Mouse (Mus musculus): Measurements from ENCODE around the gene Cdh5. TPM values are rescaled to one million over a fixed set of nuclear protein-coding genes. Genes with fewer than 3 reads are reported as not detected.
A peak's percentile ranks its signal among the peaks of the same experiment; 100 is the strongest.

Cdh5 gene
- polyA plus RNA-seq, 1 experiment from 2014 or later: 19.8 TPM

GRCm38 (mm10) chr8:104137636-104138035 lies 36.2 kb downstream of the Cdh5 start:
- H3K4me3 ChIP-seq (ENCODE audit: low read depth, low read length): no peak overlapping the region
- no peak for ATAC-seq (ENCODE audit: insufficient read depth, low FRiP score, low TSS enrichment)
- DNase-seq (ENCODE audit: low spot score): no peak
- no peaks in the 10 kb centered on the region for H3K9me3 ChIP-seq (ENCODE audit: control insufficient read depth, low read length)
- 85% methylated on average over 5 of the region's 5 CpGs for WGBS
- no peak overlapping the region for H3K9ac ChIP-seq (ENCODE audit: low read length)
- no peaks in the 10 kb centered on the region for H3K4me1 ChIP-seq (ENCODE audit: control insufficient read depth, insufficient read depth, low read length)
- no peaks in the 10 kb centered on the region for H3K36me3 ChIP-seq (ENCODE audit: control insufficient read depth, insufficient read depth, low read length)
- no peaks in the 10 kb centered on the region for H3K27me3 ChIP-seq (ENCODE audit: control insufficient read depth, insufficient read depth, low read length)
- no peak overlapping the region for H3K4me2 ChIP-seq (ENCODE audit: low read depth)
- H3K27ac ChIP-seq (ENCODE audit: low read depth, low read length): no peak overlapping the region

GRCm38 (mm10) chr8:104140611-104141010 lies 39.2 kb downstream of the Cdh5 start:
- no peak overlapping the region for H3K27ac ChIP-seq (ENCODE audit: low read depth, low read length)
- ATAC-seq (ENCODE audit: insufficient read depth, low FRiP score, low TSS enrichment) (no peak), DNase-seq (ENCODE audit: low spot score) (no peak)
- no peaks in the 10 kb centered on the region for H3K27me3 ChIP-seq (ENCODE audit: control insufficient read depth, insufficient read depth, low read length)
- H3K36me3 ChIP-seq (ENCODE audit: control insufficient read depth, insufficient read depth, low read length): no peaks in the 10 kb centered on the region
- WGBS: 92% methylated on average over 13 of the region's 13 CpGs
- no peak overlapping the region for H3K9ac ChIP-seq (ENCODE audit: low read length)
- H3K9me3 ChIP-seq (ENCODE audit: control insufficient read depth, low read length): no peaks in the 10 kb centered on the region
- H3K4me1 ChIP-seq (ENCODE audit: control insufficient read depth, insufficient read depth, low read length): no peaks in the 10 kb centered on the region
- H3K4me3 ChIP-seq (ENCODE audit: low read depth, low read length): no peak overlapping the region
- no peak overlapping the region for H3K4me2 ChIP-seq (ENCODE audit: low read depth)

- H3K4me1 ChIP-seq (ENCODE audit: control insufficient read depth, insufficient read depth, low read length): no peaks in the 10 kb centered on the region
- no peaks in the 10 kb centered on the region for H3K9me3 ChIP-seq (ENCODE audit: control insufficient read depth, low read length)
- H3K4me3 ChIP-seq (ENCODE audit: low read depth, low read length): no peak overlapping the region
- H3K27ac ChIP-seq (ENCODE audit: low read depth, low read length): no peak overlapping the region
- no peaks in the 10 kb centered on the region for H3K27me3 ChIP-seq (ENCODE audit: control insufficient read depth, insufficient read depth, low read length)
- DNase-seq (ENCODE audit: low spot score) (no peak), ATAC-seq (ENCODE audit: insufficient read depth, low FRiP score, low TSS enrichment) (no peak)
- no peak overlapping the region for H3K4me2 ChIP-seq (ENCODE audit: low read depth)
- H3K36me3 ChIP-seq (ENCODE audit: control insufficient read depth, insufficient read depth, low read length): no peaks in the 10 kb centered on the region
- H3K9ac ChIP-seq (ENCODE audit: low read length): no peak overlapping the region
- 88% methylated on average over 25 of the region's 25 CpGs for WGBS
These were observed 41.0 kb downstream of the Cdh5 start for GRCm38 (mm10) chr8:104142415-104142814.

GRCm38 (mm10) chr8:104143379-104143778 lies 42.0 kb downstream of the Cdh5 start:
- Histone ChIP-seq H3K4me1 (ENCODE audit: control insufficient read depth, insufficient read depth, low read length) (no peaks in the 10 kb centered on the region), H3K9me3 (ENCODE audit: control insufficient read depth, low read length) (no peaks in the 10 kb centered on the region), H3K27me3 (ENCODE audit: control insufficient read depth, insufficient read depth, low read length) (no peaks in the 10 kb centered on the region), H3K27ac (ENCODE audit: low read depth, low read length) (no peak overlapping the region), H3K36me3 (ENCODE audit: control insufficient read depth, insufficient read depth, low read length) (no peaks in the 10 kb centered on the region), H3K4me2 (ENCODE audit: low read depth) (no peak overlapping the region), H3K9ac (ENCODE audit: low read length) (no peak overlapping the region), H3K4me3 (ENCODE audit: low read depth, low read length) (no peak overlapping the region)
- DNase-seq (ENCODE audit: low spot score): no peak
- 75% methylated on average over 4 of the region's 4 CpGs for WGBS
- no peak for ATAC-seq (ENCODE audit: insufficient read depth, low FRiP score, low TSS enrichment)

- Histone ChIP-seq H3K4me3 (ENCODE audit: low read depth, low read length) (no peak overlapping the region), H3K4me1 (ENCODE audit: control insufficient read depth, insufficient read depth, low read length) (no peaks in the 10 kb centered on the region), H3K9me3 (ENCODE audit: control insufficient read depth, low read length) (no peaks in the 10 kb centered on the region), H3K27ac (ENCODE audit: low read depth, low read length) (no peak overlapping the region), H3K9ac (ENCODE audit: low read length) (no peak overlapping the region), H3K36me3 (ENCODE audit: control insufficient read depth, insufficient read depth, low read length) (no peaks in the 10 kb centered on the region), H3K4me2 (ENCODE audit: low read depth) (no peak overlapping the region), H3K27me3 (ENCODE audit: control insufficient read depth, insufficient read depth, low read length) (no peaks in the 10 kb centered on the region)
- 89% methylated on average over 13 of the region's 13 CpGs for WGBS
- DNase-seq (ENCODE audit: low spot score) (no peak), ATAC-seq (ENCODE audit: insufficient read depth, low FRiP score, low TSS enrichment) (no peak)
These were observed 43.2 kb downstream of the Cdh5 start for GRCm38 (mm10) chr8:104144434-104145216.

- no peaks in the 10 kb centered on the region for H3K27me3 ChIP-seq (ENCODE audit: control insufficient read depth, insufficient read depth, low read length)
- H3K9me3 ChIP-seq (ENCODE audit: control insufficient read depth, low read length): no peaks in the 10 kb centered on the region
- peak; percentile 85 for DNase-seq (ENCODE audit: low spot score)
- H3K27ac ChIP-seq (ENCODE audit: low read depth, low read length): no peak overlapping the region
- WGBS: 35% methylated on average over 15 of the region's 15 CpGs
- H3K9ac ChIP-seq (ENCODE audit: low read length): no peak overlapping the region
- H3K4me2 ChIP-seq (ENCODE audit: low read depth): no peak overlapping the region
- H3K4me3 ChIP-seq (ENCODE audit: low read depth, low read length): no peak overlapping the region
- H3K4me1 ChIP-seq (ENCODE audit: control insufficient read depth, insufficient read depth, low read length): no peaks in the 10 kb centered on the region
- ATAC-seq (ENCODE audit: insufficient read depth, low FRiP score, low TSS enrichment): peak; percentile 88
- no peaks in the 10 kb centered on the region for H3K36me3 ChIP-seq (ENCODE audit: control insufficient read depth, insufficient read depth, low read length)
These were observed 44.7 kb downstream of the Cdh5 start for GRCm38 (mm10) chr8:104145981-104146689.

GRCm38 (mm10) chr8:104146717-104147494 lies 45.5 kb downstream of the Cdh5 start:
- Histone ChIP-seq H3K4me1 (ENCODE audit: control insufficient read depth, insufficient read depth, low read length) (no peaks in the 10 kb centered on the region), H3K9ac (ENCODE audit: low read length) (no peak overlapping the region), H3K27me3 (ENCODE audit: control insufficient read depth, insufficient read depth, low read length) (no peaks in the 10 kb centered on the region), H3K4me2 (ENCODE audit: low read depth) (no peak overlapping the region), H3K27ac (ENCODE audit: low read depth, low read length) (no peak overlapping the region), H3K36me3 (ENCODE audit: control insufficient read depth, insufficient read depth, low read length) (no peaks in the 10 kb centered on the region), H3K4me3 (ENCODE audit: low read depth, low read length) (no peak overlapping the region), H3K9me3 (ENCODE audit: control insufficient read depth, low read length) (no peaks in the 10 kb centered on the region)
- DNase-seq (ENCODE audit: low spot score) (no peak), ATAC-seq (ENCODE audit: insufficient read depth, low FRiP score, low TSS enrichment) (0 out of 2 replicates have a peak, but pooled peaks have one; percentile 29)
- WGBS: 89% methylated on average over 15 of the region's 15 CpGs

- no peak overlapping the region for H3K4me2 ChIP-seq (ENCODE audit: low read depth)
- H3K27me3 ChIP-seq (ENCODE audit: control insufficient read depth, insufficient read depth, low read length): no peaks in the 10 kb centered on the region
- H3K27ac ChIP-seq (ENCODE audit: low read depth, low read length): no peak overlapping the region
- DNase-seq (ENCODE audit: low spot score) (no peak), ATAC-seq (ENCODE audit: insufficient read depth, low FRiP score, low TSS enrichment) (no peak)
- no peaks in the 10 kb centered on the region for H3K9me3 ChIP-seq (ENCODE audit: control insufficient read depth, low read length)
- H3K4me1 ChIP-seq (ENCODE audit: control insufficient read depth, insufficient read depth, low read length): no peaks in the 10 kb centered on the region
- H3K4me3 ChIP-seq (ENCODE audit: low read depth, low read length): no peak overlapping the region
- H3K36me3 ChIP-seq (ENCODE audit: control insufficient read depth, insufficient read depth, low read length): no peaks in the 10 kb centered on the region
- H3K9ac ChIP-seq (ENCODE audit: low read length): no peak overlapping the region
- WGBS: 93% methylated on average over 2 of the region's 2 CpGs
These were observed 46.5 kb downstream of the Cdh5 start for GRCm38 (mm10) chr8:104147947-104148346.

All from neural tube, embryonic 11.5 days (tissue).